ENCODE assay signal across 19 mouse cellular contexts in the genomic region with DNA sequence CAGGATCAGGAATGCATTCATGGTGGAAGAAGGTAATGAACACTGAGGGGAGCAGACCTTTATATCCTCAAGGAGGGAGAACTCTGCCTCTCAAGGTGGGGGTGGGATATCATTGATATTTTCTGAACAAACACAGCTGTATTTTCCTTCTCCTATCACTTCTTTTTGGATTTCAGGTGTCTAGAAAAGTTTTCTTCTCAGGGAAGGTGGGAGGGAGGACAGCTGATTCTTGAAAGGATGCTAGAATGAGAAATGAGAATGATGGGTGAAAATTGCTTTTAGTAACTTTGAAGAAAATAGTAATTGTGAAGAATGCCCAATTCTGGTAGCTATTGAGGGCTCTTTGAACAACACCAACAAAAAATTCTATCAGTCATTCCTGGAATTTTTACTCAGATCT. TPM values are rescaled to one million over a fixed set of nuclear protein-coding genes. Genes with fewer than 3 reads are reported as not detected.
"Had no signal": no experiment of that assay in that cellular context is flagged by ENCODE, and none has a peak within 500 bp of the region (broad histone marks: within the 10 kb centered on the region; RNA-seq: fewer than 3 reads in every experiment).

A gene (minus strand): TSS at position 101 of the 400 bp plus-strand sequence.

RNA-seq across cellular contexts. Expression of the gene that starts here (rescaled TPM):
- polyA plus RNA-seq: heart, embryonic 10.5 days; heart, embryonic 11.5 days; heart, embryonic 12.5 days; heart, embryonic 13.5 days; heart, embryonic 14.5 days; heart, embryonic 15.5 days; heart, postnatal 0 days; hindbrain, embryonic 10.5 days; hindbrain, embryonic 14.5 days; hindbrain, embryonic 15.5 days; hindbrain, embryonic 16.5 days; hindbrain, postnatal 0 days; inflammation-experienced regulatory T-cells, adult 6 months; kidney, adult 2 months; kidney, embryonic 14.5 days; kidney, embryonic 15.5 days; kidney, embryonic 16.5 days; kidney, postnatal 0 days; large intestine, adult 2 months had no signal
